Comparison of ENCODE assay signal across 24 mouse cellular contexts in the genomic region with DNA sequence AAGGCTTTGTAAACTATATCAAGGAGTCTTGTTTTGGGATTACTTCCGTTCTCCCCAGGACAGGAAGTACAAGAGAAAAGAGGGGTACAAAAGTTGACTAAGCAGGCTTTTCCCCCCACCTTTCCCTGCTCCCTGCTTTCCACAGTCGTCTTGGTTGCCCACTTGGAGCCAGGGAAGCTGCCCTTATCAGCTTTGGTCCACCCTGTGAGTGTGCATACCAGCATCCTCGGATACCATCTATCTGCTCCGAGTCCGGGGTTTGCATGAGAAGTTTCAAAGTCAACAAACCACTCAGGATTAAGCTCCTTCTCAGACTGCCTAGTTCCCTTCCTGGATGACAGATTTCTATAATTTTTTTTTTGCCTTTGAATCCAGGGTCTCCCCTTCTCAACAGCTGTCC. TPM values are rescaled to one million over a fixed set of nuclear protein-coding genes. Genes with fewer than 3 reads are reported as not detected.
DNase-seq lines count a peak whose midpoint lies in the region; ATAC-seq and TF ChIP-seq lines count a peak whose summit lies in the region.
"Had no signal": no experiment of that assay in that cellular context is flagged by ENCODE, and none has a peak within 500 bp of the region (broad histone marks: within the 10 kb centered on the region; RNA-seq: fewer than 3 reads in every experiment).

No protein-coding gene starts in this region.

- no peak for TF ChIP-seq CTCF in hindbrain, postnatal 0 days (IDR thresholded peaks at IDR 0.05; ENCODE audit: low read depth)

- peak overlapping the region; percentile 41 for H3K4me3 ChIP-seq in heart, embryonic 11.5 days (ENCODE audit: low read depth, low read length)
- H3K4me3 ChIP-seq in hindbrain, embryonic 11.5 days (ENCODE audit: low read depth, low read length), result no peak overlapping the region
- H3K4me3 ChIP-seq in hindbrain, postnatal 0 days (ENCODE audit: low read length), result no peak overlapping the region
- H3K4me3 ChIP-seq: embryonic facial prominence, embryonic 13.5 days; hindbrain, embryonic 12.5 days; intestine, embryonic 15.5 days; kidney, embryonic 15.5 days; liver, embryonic 12.5 days; midbrain, embryonic 12.5 days had no signal

- H3K4me1 ChIP-seq in heart, embryonic 11.5 days (ENCODE audit: control insufficient read depth, insufficient read depth, low read length), result peaks cover 8% of the 10 kb centered on the region; the same call in 1 of the 2 replicates
- no peaks in the 10 kb centered on the region for H3K4me1 ChIP-seq in hindbrain, embryonic 11.5 days (replicated peaks; ENCODE audit: control insufficient read depth, insufficient read depth, low read length)
- H3K4me1 ChIP-seq in hindbrain, postnatal 0 days (ENCODE audit: insufficient read depth, low read length), result no peaks in the 10 kb centered on the region
- H3K4me1 ChIP-seq: hindbrain, embryonic 12.5 days; intestine, embryonic 15.5 days; liver, embryonic 12.5 days; midbrain, embryonic 12.5 days had no signal

- peak overlapping the region; percentile 89 for H3K9ac ChIP-seq in heart, embryonic 11.5 days (ENCODE audit: low read depth, low read length)
- no peak overlapping the region for H3K9ac ChIP-seq in hindbrain, embryonic 11.5 days (ENCODE audit: low read depth, low read length)
- no peak overlapping the region for H3K9ac ChIP-seq in hindbrain, postnatal 0 days (replicated peaks; ENCODE audit: low read length)
- H3K9ac ChIP-seq: embryonic facial prominence, embryonic 13.5 days; hindbrain, embryonic 12.5 days; intestine, embryonic 15.5 days; kidney, embryonic 15.5 days; liver, embryonic 12.5 days; midbrain, embryonic 12.5 days had no signal

- no peak for ATAC-seq in heart, embryonic 11.5 days (replicated peaks; ENCODE audit: insufficient number of reproducible peaks, low FRiP score, low TSS enrichment)
- ATAC-seq in hindbrain, embryonic 11.5 days (ENCODE audit: low FRiP score), result no peak
- ATAC-seq in hindbrain, postnatal 0 days, result no peak
- ATAC-seq in granulocyte monocyte progenitor cell, adult 5-6 weeks (replicated peaks; ENCODE audit: poor library complexity, severe bottlenecking), result no peak
- ATAC-seq: intestine, embryonic 15.5 days; liver, embryonic 12.5 days had no signal

- intact Hi-C loops in heart, postnatal 36 days (cut with DNase I), result no loop called here

- WGBS in heart, embryonic 11.5 days (ENCODE audit: insufficient replicate concordance), result 7% methylated on average over 5 of the region's 5 CpGs
- WGBS in hindbrain, embryonic 11.5 days, result under 1% methylated on average over 5 of the region's 5 CpGs
- 1% methylated on average over 5 of the region's 5 CpGs for WGBS in hindbrain, postnatal 0 days

- no peaks in the 10 kb centered on the region for H3K36me3 ChIP-seq in heart, embryonic 11.5 days (ENCODE audit: control insufficient read depth, insufficient read depth, low read length)
- no peaks in the 10 kb centered on the region for H3K36me3 ChIP-seq in hindbrain, embryonic 11.5 days (ENCODE audit: control insufficient read depth, insufficient read depth, low read length)
- no peaks in the 10 kb centered on the region for H3K36me3 ChIP-seq in hindbrain, postnatal 0 days (ENCODE audit: insufficient read depth, low read length)
- H3K36me3 ChIP-seq: embryonic facial prominence, embryonic 13.5 days; hindbrain, embryonic 12.5 days; intestine, embryonic 15.5 days; kidney, embryonic 15.5 days; liver, embryonic 12.5 days; midbrain, embryonic 12.5 days had no signal

- peaks cover 61% of the 10 kb centered on the region for H3K27me3 ChIP-seq in heart, embryonic 11.5 days (ENCODE audit: control insufficient read depth, insufficient read depth, low read length)
- peaks cover 98% of the 10 kb centered on the region for H3K27me3 ChIP-seq in hindbrain, embryonic 11.5 days (ENCODE audit: control insufficient read depth, insufficient read depth, low read length)
- peaks cover 98% of the 10 kb centered on the region for H3K27me3 ChIP-seq in hindbrain, postnatal 0 days (ENCODE audit: insufficient read depth, low read length)

- DNase-seq in heart, postnatal 36 days, result no peak
- DNase-seq in hindbrain, embryonic 11.5 days (ENCODE audit: low spot score), result peak; percentile 43
- DNase-seq in hindbrain, postnatal 0 days (ENCODE audit: low spot score), result no peak
- peak; percentile 33 for DNase-seq in retina, embryonic 14.5 days (ENCODE audit: low spot score)
- DNase-seq in retina, postnatal 1 day, result no peak
- DNase-seq: adrenal gland, postnatal 10 days; cerebellum, adult 11 months; cerebellum, postnatal 25 days; gastrocnemius, postnatal 14 days; right cerebral cortex, adult 18-20 months; thymus, postnatal 4 days had no signal

- no peaks in the 10 kb centered on the region for H3K9me3 ChIP-seq in heart, embryonic 11.5 days (replicated peaks; ENCODE audit: control insufficient read depth, low read length)
- no peaks in the 10 kb centered on the region for H3K9me3 ChIP-seq in hindbrain, embryonic 11.5 days (ENCODE audit: control insufficient read depth, low read length)
- H3K9me3 ChIP-seq in hindbrain, postnatal 0 days (ENCODE audit: low read length), result 0 out of 2 replicates have a peak, but pooled peaks cover 3% of the 10 kb centered on the region
- H3K9me3 ChIP-seq: intestine, embryonic 15.5 days; kidney, embryonic 15.5 days; liver, embryonic 12.5 days had no signal

- peak overlapping the region; percentile 86 for H3K4me2 ChIP-seq in heart, embryonic 11.5 days
- H3K4me2 ChIP-seq in hindbrain, embryonic 11.5 days (replicated peaks; ENCODE audit: low read depth, low read length), result no peak overlapping the region
- no peak overlapping the region for H3K4me2 ChIP-seq in hindbrain, postnatal 0 days (ENCODE audit: low read depth, low read length)
- H3K4me2 ChIP-seq: embryonic facial prominence, embryonic 13.5 days; hindbrain, embryonic 12.5 days; intestine, embryonic 15.5 days; kidney, embryonic 15.5 days; liver, embryonic 12.5 days; midbrain, embryonic 12.5 days had no signal

- peak overlapping the region; percentile 86 for H3K27ac ChIP-seq in heart, embryonic 11.5 days (ENCODE audit: low read depth, low read length)
- no peak overlapping the region for H3K27ac ChIP-seq in hindbrain, embryonic 11.5 days (ENCODE audit: low read depth, low read length)
- H3K27ac ChIP-seq in hindbrain, postnatal 0 days, result no peak overlapping the region
- H3K27ac ChIP-seq: embryonic facial prominence, embryonic 13.5 days; hindbrain, embryonic 12.5 days; intestine, embryonic 15.5 days; kidney, embryonic 15.5 days; liver, embryonic 12.5 days; midbrain, embryonic 12.5 days had no signal

RNA-seq across cellular contexts. Expression of a gene that starts 26.8 kb away (rescaled TPM):
- 40.1 and 41.1 TPM in 2 replicates for polyA plus RNA-seq in heart, embryonic 11.5 days (2014; fragmentation: Nextera tagmentation; extraction: Ambion mirVana)
- 10 to 100 TPM; 26.5 to 40.1 TPM for total RNA-seq in heart, postnatal 36 days (2021)
- not detected in 2 replicates for polyA plus RNA-seq in hindbrain, embryonic 11.5 days (2014; fragmentation: Nextera tagmentation; extraction: Ambion mirVana)
- not detected in 2 replicates for total RNA-seq in hindbrain, postnatal 0 days (2014; rRNA removed)
- 0.04 TPM in 1 of 2 replicates, not detected in the other for polyA plus RNA-seq in hindbrain, postnatal 0 days (2015; fragmentation: Nextera tagmentation; extraction: Ambion mirVana)
- not detected in 2 replicates for total RNA-seq in granulocyte monocyte progenitor cell, adult 5-6 weeks (2014; fragmentation: Nextera tagmentation)
- total RNA-seq in granulocyte monocyte progenitor cell, adult 5-6 weeks (2017), result not detected in 2 replicates
- total RNA-seq: layer of hippocampus, postnatal 14 days; left cerebral cortex, postnatal 10 days had no signal
- polyA plus RNA-seq: frontal cortex, adult 2 months; large intestine, adult 2 months; small intestine, adult 2 months had no signal

Comparison
In these comparisons a context has a peak if more than half of its experiments do, and no peak if none do; other contexts are left out.
1. DNase-seq: peak in hindbrain, embryonic 11.5 days (single experiment) and retina, embryonic 14.5 days (single experiment); none in heart, postnatal 36 days (0 of 2), hindbrain, postnatal 0 days (single experiment) and retina, postnatal 1 day (single experiment).
2. RNA of a gene that starts 26.8 kb away (total RNA-seq): 26.5 to 40.1 TPM in heart, postnatal 36 days; not detected in hindbrain, postnatal 0 days and not detected in granulocyte monocyte progenitor cell, adult 5-6 weeks; every median in the first group is over 10 times any median in the second.